Mouse (Mus musculus) urinary bladder, postnatal 4 days (tissue): ENCODE data around the gene Degs2.
A peak's percentile ranks its signal among the peaks of the same experiment; 100 is the strongest.
"Not testable (repeated sequence)": the region's sequence is repeated elsewhere in the genome, so short reads cannot be mapped to it uniquely, and the experiment has no call there.

Experiments used
- DNase-seq, 2 experiments: peaks; one replicate each; pipeline ENCODE4 v3.0.0; 2021 to 2022; ENCODE audit warnings: low spot score in 2 of 2

Degs2 gene

DNA sequence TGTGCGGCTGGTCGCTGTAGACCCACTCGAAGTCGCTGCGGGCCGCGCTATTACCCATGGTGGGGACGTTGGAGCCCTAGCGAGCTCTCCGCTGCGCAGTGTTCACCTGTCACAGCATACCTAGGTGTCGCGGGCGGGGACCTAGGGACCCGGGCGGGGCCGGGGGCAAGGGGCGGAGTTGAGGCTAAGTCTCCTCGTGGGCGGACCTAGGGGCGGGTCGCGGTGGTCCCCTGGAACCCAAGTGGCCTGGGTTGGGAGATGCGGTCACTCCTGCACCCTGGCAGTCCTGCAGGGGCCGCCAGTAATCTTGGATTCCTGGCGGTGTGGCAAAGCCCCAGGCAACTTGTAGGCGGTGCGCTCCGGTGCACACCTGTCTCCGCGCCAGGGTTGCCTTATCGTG, at the start of gene Degs2:
Gene Degs2 (minus strand): TSS at position 131 of the 400 bp plus-strand sequence.
- DNase-seq, result no peak

DNA sequence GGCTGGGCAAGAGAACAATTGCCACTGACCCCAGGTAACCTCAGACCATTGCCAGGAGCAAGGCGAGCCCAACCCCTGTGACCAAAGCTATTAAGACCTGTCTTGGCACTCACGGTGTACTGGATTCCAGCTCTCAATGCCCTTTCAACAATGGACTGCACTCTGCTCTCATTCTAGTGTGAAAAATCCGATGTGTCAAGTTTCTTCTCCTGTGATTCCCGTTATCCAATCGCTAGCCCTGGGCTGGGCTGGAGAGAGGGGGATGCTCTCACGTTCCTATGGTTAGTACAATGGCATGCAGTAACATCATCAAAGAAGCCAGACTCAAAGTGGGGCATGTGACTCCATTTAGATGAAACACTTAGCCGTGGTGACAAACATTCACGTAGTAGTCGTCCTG, 49.7 kb upstream of the Degs2 start:
- no peak for DNase-seq

DNA sequence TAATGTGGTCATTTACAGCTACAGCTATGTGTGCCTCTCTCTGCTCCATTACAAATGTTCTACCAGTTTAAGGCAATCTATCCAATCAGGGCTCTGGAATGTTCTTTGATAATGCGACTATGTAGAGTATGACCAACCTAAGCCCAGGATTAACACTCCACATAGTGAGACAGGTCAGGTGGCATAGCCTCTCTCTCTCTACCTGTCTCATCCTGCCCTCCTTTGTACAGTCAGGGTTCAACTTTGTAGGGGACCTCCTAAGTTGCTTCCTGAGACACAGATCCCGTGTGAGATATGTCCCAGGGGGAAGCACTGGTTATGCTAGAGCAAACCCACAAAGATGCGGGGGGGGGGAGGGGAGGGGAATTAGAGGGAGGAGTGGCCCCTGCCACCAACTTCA, 48.1 kb upstream of the Degs2 start:
- peak in 1 of 2 experiments; percentile 12 for DNase-seq

DNA sequence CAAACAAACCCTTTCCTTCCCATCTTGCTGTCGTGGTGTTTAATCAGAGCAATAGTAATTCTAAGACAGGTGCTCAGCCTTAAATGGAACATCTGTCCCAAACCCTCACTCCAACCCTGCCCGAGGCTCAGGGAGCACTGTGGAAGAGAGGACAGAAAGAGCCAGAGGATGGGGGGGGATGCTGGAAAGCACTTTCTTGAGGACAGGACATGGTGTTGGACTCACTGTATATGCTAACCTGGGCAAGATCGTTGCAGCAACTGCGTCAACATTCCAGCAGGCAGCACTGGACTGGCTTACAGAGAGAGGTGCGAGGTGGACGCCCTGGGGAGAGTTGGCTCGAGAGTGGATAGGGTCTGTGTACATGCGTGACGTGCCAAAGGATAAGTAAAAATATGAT, 47.3 kb upstream of the Degs2 start:
- DNase-seq, result peak in 1 of 2 experiments; percentile 13

GRCm38 (mm10) chr12:108749019-108749418, 46.9 kb upstream of the Degs2 start:
- peak; percentile 13 to 43 for DNase-seq

DNA sequence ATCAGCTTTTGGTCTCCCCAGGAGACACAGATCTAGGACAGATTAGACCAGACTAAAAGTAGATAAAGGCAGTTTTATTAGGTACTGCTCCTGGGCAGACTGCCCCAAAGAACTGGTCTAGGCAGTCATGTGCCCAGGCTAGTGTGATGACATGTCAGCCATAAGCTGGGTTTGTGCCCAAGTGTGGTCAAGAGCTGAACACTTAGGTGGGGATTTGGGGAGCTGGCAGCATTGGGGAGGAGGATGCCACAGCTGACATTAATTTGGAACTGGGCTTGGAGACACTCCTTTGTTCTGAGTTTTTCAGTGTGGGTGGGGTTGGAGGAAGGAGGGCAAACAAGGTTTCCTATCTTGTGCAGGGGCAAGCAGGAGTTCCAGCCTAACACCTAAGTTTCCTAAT, 43.9 kb upstream of the Degs2 start:
- no peak for DNase-seq

DNA sequence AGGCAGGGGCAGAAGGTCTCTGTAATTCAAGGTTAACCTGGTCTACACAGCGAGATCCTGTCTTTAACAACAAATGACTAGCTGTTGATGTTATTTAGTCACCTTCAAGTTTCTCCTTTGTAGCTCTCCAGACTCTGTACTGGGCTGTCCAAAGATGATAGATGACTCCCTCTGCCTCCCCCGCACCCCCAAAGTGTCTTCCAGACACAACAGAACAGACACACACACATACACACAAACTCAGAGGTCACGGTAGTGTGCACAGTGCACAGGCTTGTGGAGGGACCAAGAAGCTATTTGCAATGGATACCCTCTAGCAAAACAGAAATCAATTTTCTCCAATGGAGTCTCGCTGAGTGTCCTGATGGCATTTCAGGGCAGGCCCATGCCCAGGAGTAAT, 40.1 kb upstream of the Degs2 start:
- no peak for DNase-seq

DNA sequence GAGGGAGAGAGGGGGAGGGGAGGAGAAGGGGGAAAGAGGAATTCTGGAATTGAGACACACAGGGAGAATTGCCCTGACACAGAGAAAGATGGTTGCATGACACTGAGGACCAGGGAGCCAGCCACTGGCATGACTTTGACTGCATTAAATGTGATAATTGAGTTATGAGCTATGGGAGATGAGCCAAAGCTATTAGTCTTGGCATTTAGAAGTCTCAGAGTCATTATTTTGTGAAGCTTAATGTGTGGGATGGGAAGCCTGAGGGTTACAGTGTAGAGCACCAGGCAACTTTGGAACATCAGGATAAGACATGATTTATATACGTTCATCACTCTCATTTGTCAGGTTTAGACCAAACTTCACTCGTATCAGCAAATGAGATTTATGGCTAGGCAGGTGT, 39.4 kb upstream of the Degs2 start:
- no peak for DNase-seq

GRCm38 (mm10) chr12:108738745-108739144, 36.6 kb upstream of the Degs2 start:
- no peak for DNase-seq

DNA sequence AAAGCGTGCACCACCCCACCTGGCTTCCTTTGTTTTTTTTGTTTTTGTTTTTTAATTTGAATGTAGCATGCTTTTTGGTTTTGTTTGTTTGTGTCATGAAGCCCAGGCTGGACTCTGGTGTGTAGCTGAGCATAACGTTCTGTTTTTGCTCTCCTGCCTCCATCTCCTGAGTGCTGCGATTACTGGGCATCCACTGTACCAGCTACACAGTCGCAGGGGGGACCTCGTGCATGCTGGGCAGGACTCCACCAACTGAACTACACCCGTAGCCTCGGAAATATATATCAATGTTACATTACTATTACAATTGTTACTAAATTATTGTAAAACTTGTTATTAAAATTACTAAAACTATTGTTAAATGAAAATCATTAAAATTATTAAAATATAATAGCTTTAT, 35.7 kb upstream of the Degs2 start:
- DNase-seq, result no peak

DNA sequence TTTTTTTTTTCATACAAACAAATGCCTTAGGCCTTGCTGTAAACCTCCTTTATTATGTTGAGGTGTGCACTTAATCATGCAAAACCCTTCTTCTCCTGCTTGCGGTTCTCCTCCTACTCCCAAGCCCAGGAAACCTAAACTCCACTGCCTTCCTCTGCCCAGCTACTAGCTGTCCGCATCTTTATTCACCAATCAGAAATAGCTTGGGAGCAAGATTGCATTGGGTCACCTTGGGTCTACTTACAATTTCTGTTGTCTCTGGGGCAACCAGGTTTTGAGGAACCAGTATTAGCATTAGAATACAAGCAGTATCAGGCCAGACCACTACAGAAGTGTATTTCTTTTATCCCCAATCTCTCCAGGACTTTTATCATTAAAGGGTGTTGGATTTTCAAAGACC, 32.3 kb upstream of the Degs2 start:
- no peak for DNase-seq

DNA sequence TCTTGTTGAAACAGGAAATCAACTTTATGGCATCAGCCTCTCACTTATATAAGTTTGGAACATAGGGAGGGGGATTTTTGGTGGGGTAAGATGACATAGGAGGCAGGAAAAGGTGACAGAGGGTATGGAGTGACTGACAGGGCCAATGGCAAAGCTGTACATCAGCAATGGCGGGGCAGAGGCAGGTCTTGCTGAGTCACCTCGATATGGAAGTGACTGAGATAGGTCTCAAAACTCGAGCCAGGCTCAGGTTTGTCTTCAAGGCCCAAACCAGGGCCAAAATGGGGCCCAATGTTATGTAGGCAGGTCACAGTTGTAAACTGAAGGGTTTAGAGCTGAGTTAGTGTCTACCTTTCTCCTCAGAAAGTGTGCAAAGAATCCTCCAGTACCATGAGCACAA, 21.7 kb upstream of the Degs2 start:
- no peak for DNase-seq

DNA sequence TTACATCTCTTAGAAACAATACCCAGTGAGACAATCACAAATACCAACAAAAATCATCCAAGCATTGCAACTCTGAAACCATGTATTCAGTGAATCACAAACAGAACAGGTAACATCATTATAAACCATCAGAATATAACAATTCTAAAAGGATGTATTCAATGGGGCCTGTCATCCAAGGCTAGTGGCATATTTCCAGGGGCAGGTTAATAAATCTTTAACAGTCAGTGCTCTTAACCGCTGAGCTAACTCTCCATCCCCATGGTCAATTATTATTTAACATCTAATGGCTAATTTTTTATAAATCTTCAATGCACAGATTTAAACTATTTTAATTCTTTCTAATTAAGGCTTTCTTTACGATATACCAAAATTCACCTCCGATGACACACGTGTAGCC, 20.3 kb upstream of the Degs2 start:
- DNase-seq, result no peak

DNA sequence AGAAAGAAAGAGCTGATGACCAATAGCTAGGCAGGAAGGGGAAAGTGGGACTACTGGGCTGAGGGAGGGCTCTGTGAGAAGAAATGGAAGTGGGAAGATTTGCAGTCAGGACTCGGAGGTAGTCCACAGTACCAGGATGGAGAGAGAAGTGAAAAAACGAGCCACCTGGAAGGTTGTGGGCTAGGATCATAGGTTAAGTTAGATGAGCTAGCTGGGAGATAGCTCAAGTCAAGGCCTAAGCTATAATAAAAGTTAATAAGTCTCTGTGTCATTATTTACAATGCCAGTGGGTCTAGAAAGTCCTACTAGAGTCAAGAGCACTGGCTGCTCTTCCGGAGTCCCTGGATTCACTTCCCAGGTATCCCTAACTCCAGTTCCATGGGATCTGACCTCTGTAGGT, 16.4 kb upstream of the Degs2 start:
- DNase-seq, result no peak

DNA sequence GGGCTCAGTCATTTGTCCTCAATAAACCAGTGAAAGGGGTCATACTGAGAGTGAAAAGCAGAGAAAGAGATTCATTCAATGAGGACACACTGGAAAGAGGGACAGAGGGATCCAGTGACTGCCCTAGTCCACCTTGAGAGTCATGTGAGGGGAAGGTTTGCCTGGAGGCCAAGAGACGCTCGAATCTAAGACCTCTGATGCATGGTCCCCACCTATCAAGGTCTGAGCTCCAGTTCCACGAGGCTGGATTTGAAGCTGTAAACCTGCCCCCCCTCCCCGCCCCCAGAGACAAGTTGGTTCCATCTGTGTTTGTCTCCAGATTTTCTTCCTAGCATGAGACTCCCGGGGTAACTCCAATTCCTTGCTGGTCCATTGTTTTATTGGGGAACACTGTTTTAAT, 13.7 kb upstream of the Degs2 start:
- no peak for DNase-seq

DNA sequence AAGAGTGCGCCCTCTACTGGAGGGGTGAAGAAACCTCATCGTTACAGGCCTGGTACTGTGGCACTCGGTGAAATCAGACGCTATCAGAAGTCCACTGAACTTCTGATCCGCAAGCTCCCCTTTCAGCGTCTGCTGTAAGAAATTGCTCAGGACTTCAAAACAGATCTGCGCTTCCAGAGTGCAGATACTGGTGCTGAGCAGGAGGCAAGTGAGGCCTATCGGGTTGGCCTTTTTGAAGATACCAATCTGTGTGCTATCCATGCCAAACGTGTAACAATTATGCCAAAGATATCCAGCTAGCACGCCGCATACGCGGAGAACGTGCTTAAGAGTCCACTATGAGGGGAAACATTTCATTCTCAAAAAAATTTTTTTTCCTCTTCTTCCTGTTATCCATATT, 11.9 kb upstream of the Degs2 start:
- not testable (repeated sequence) for DNase-seq

DNA sequence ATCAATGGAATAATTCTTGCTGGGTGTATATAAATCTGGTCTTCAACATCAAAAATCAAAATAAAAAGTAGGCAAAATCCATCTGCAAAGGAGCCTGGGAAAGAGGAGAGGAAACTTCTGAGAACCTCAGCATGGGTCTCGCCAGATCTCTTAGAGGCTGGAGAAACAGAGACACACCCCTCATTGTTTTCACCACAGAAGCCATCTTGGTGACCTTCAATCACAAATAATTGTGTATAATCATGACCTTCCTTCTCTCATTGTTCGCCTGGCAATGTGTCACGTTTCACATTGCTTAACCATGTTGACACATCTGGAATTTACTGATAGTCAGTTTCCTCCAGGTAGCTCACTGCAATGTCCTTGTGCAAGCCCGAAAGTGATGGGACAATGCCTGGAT, 10.4 kb upstream of the Degs2 start:
- DNase-seq, result no peak

DNA sequence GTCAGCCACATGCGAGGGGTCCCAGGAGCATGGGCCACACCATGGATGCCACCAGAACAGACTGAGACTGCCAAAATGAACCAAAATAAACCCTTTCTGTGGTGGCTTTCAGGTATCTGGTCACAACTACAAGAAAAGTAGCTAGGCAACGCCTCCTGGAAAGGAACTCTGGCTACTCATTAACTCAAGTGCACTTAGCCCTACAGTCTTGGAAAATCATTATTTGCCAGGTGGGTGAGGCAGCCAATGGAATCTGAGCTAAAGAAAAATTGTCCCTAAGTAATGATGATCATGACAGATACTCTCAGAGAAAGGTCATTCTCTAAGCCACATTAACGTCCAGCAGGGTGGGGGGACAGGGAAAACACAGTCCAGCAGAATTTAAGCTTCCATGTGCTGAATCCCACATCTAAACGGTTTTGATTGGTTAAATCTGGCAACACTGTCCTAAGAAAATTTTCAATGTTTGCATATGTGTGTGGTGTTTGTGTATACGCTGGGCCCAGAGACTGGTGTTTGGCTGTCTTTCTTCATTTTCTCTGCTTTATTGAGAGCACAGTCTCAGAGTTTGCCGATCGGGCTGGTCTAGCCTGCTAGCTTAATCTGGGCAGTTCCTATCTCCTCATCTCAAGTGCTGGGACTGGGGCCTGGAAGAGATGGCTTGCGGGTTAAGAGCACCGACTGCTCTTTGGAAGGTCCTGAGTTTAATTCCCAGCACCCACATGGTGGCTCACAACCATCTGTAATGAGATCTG, 8.9 kb upstream of the Degs2 start:
- DNase-seq, result peak in 1 of 2 experiments; percentile 16

DNA sequence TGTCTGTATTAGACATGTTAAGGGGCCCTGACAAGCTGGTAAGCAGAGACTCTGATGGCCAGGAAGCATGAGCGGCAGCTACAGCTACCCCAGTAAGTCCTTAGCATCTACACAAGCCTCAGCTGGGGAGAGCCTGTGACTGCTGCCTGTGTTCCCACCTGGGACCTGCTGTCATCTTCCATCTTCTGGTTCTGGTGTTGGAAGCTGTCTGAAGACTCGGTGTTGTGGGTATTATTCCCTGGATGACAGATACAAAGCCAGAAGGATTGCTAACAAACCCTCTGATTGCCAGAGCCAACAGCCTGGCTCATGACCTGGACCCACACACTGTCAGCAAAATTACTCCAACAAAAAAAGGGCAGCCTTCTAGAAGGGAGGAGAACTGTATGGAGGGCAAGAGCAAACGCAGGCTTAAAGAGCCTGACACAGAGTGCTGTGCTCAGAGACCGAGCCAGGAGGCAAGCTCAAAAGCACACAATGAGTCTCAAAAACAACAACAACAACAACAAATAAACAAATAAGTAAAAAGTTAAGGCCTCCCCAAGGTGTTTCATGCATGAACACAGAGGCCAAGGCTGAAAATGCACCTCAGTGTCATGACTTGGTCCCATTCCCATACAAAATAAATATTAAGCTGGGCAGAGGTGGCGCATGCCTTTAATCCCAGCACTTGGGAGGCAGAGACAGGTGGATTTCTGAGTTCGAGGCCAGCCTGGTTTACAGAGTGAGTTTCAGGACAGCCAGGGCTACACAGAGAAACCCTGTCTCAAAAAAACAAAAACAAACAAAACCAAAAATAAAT, 8.1 kb upstream of the Degs2 start:
- peak in 1 of 2 experiments; percentile 12 for DNase-seq

- DNase-seq, result no peak
Measured at GRCm38 (mm10) chr12:108709386-108709785, 7.3 kb upstream of the Degs2 start.

GRCm38 (mm10) chr12:108706129-108706528, 4.0 kb upstream of the Degs2 start:
- no peak for DNase-seq

DNA sequence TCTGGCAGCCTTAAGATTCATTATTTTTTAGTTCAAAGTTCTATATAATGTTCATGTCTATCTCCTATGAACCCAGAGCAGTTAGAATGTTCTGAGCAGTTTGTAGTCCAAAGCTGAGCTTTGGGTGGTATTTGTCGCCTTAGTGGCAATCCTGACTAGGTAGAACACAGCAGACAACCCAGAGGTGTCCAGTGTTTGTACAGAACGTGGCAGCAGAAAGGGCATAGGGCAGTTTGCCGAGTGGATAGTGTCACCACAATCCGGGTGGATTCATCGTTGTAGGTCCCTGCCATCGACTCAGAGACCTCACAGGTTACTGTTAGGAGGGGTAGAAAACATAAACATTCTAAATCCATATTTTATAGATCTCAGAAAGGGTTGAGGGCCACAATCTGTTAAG, 3.4 kb upstream of the Degs2 start:
- DNase-seq, result no peak

GRCm38 (mm10) chr12:108701221-108701620, 894 bp downstream of the Degs2 start:
- DNase-seq, result no peak
